Mouse (Mus musculus): ENCODE measurements around the gene Taldo1. TPM values are rescaled to one million over a fixed set of nuclear protein-coding genes. Genes with fewer than 3 reads are reported as not detected.

The Taldo1 gene
- polyA plus RNA-seq (2015; fragmentation: Nextera tagmentation; extraction: Ambion mirVana), result 281 and 293 TPM in 2 replicates

GRCm38 (mm10) chr7:141391625-141392551, at the start of gene Taldo1:
Gene Taldo1, plus strand, starts transcription at chr7:141392199.
- Histone ChIP-seq H3K9ac (peak within 1 kb of the TSS; percentile 75), H3K9me3 (no peaks in the 10 kb centered on the region), H3K27ac (peak within 1 kb of the TSS; percentile 68), H3K4me3 (peak within 1 kb of the TSS; percentile 79), H3K27me3 (no peaks in the 10 kb centered on the region), H3K4me1 (peaks cover 16% of the 10 kb centered on the region), H3K4me2 (peak within 1 kb of the TSS; percentile 96), H3K36me3 (peaks cover 8% of the 10 kb centered on the region; the same call in 1 of the 2 replicates)
- WGBS, result under 1% methylated on average over 57 of the region's 57 CpGs
- peak; percentile 95 for ATAC-seq (ENCODE audit: borderline replicate concordance, extremely low read depth, low FRiP score, low TSS enrichment)

GRCm38 (mm10) chr7:141343230-141343629, 48.8 kb upstream of the Taldo1 start:
- Histone ChIP-seq H3K4me3 (no peak overlapping the region), H3K27ac (no peak overlapping the region), H3K9ac (no peak overlapping the region), H3K27me3 (0 out of 2 replicates have a peak, but pooled peaks cover 4% of the 10 kb centered on the region), H3K4me1 (peaks cover 20% of the 10 kb centered on the region), H3K9me3 (no peaks in the 10 kb centered on the region), H3K36me3 (no peaks in the 10 kb centered on the region), H3K4me2 (no peak overlapping the region)
- WGBS, result 75% methylated on average over 2 of the region's 2 CpGs
- ATAC-seq (ENCODE audit: borderline replicate concordance, extremely low read depth, low FRiP score, low TSS enrichment), result no peak

- WGBS, result 67% methylated on average over 7 of the region's 7 CpGs
These were observed 48.3 kb upstream of the Taldo1 start for GRCm38 (mm10) chr7:141343696-141344095.

GRCm38 (mm10) chr7:141344787-141345186, 47.2 kb upstream of the Taldo1 start:
- WGBS, result 78% methylated on average over 5 of the region's 5 CpGs
- Histone ChIP-seq H3K4me3 (no peak overlapping the region), H3K9ac (no peak overlapping the region), H3K9me3 (no peaks in the 10 kb centered on the region), H3K4me1 (peaks cover 13% of the 10 kb centered on the region; the same call in 1 of the 2 replicates), H3K27ac (no peak overlapping the region), H3K36me3 (no peaks in the 10 kb centered on the region), H3K27me3 (no peaks in the 10 kb centered on the region), H3K4me2 (no peak overlapping the region)
- no peak for ATAC-seq (ENCODE audit: borderline replicate concordance, extremely low read depth, low FRiP score, low TSS enrichment)

More at GRCm38 (mm10) chr7:141343696-141344095, 48.3 kb upstream of the Taldo1 start:
- Histone ChIP-seq H3K36me3 (no peaks in the 10 kb centered on the region), H3K4me3 (no peak overlapping the region), H3K4me1 (peaks cover 19% of the 10 kb centered on the region), H3K27ac (no peak overlapping the region), H3K4me2 (no peak overlapping the region), H3K9me3 (no peaks in the 10 kb centered on the region), H3K27me3 (0 out of 2 replicates have a peak, but pooled peaks cover 3% of the 10 kb centered on the region), H3K9ac (no peak overlapping the region)
- no peak for ATAC-seq (ENCODE audit: borderline replicate concordance, extremely low read depth, low FRiP score, low TSS enrichment)

- Histone ChIP-seq H3K36me3 (no peaks in the 10 kb centered on the region), H3K9me3 (no peaks in the 10 kb centered on the region), H3K4me3 (no peak overlapping the region), H3K4me1 (no peaks in the 10 kb centered on the region), H3K4me2 (no peak overlapping the region), H3K27me3 (no peaks in the 10 kb centered on the region), H3K27ac (no peak overlapping the region), H3K9ac (no peak overlapping the region)
- ATAC-seq (ENCODE audit: borderline replicate concordance, extremely low read depth, low FRiP score, low TSS enrichment), result no peak
- 48% methylated on average over 6 of the region's 6 CpGs for WGBS
These were observed 40.9 kb upstream of the Taldo1 start for GRCm38 (mm10) chr7:141351061-141351460.

GRCm38 (mm10) chr7:141355051-141355450, 36.9 kb upstream of the Taldo1 start:
- no peaks in the 10 kb centered on the region for H3K9me3 ChIP-seq
- 77% methylated on average over 8 of the region's 8 CpGs for WGBS
- no peak overlapping the region for H3K4me2 ChIP-seq
- no peaks in the 10 kb centered on the region for H3K4me1 ChIP-seq
- no peak overlapping the region for H3K27ac ChIP-seq
- no peak overlapping the region for H3K9ac ChIP-seq
- no peaks in the 10 kb centered on the region for H3K27me3 ChIP-seq
- H3K4me3 ChIP-seq, result no peak overlapping the region
- no peaks in the 10 kb centered on the region for H3K36me3 ChIP-seq
- no peak for ATAC-seq (ENCODE audit: borderline replicate concordance, extremely low read depth, low FRiP score, low TSS enrichment)

GRCm38 (mm10) chr7:141355626-141356326, 36.2 kb upstream of the Taldo1 start:
- Histone ChIP-seq H3K9ac (no peak overlapping the region), H3K4me1 (0 out of 2 replicates have a peak, but pooled peaks cover 2% of the 10 kb centered on the region), H3K27ac (no peak overlapping the region), H3K27me3 (no peaks in the 10 kb centered on the region), H3K36me3 (no peaks in the 10 kb centered on the region), H3K4me3 (no peak overlapping the region), H3K4me2 (no peak overlapping the region), H3K9me3 (no peaks in the 10 kb centered on the region)
- WGBS, result 63% methylated on average over 12 of the region's 12 CpGs
- peak; percentile 13; the same call in 1 of the 2 replicates for ATAC-seq (ENCODE audit: borderline replicate concordance, extremely low read depth, low FRiP score, low TSS enrichment)

GRCm38 (mm10) chr7:141356971-141357370, 35.0 kb upstream of the Taldo1 start:
- no peaks in the 10 kb centered on the region for H3K36me3 ChIP-seq
- no peak overlapping the region for H3K4me2 ChIP-seq
- 0 out of 2 replicates have a peak, but pooled peaks cover 13% of the 10 kb centered on the region for H3K4me1 ChIP-seq
- H3K27ac ChIP-seq, result no peak overlapping the region
- no peaks in the 10 kb centered on the region for H3K9me3 ChIP-seq
- no peak for ATAC-seq (ENCODE audit: borderline replicate concordance, extremely low read depth, low FRiP score, low TSS enrichment)
- no peak overlapping the region for H3K4me3 ChIP-seq
- no peak overlapping the region for H3K9ac ChIP-seq
- peaks cover 5% of the 10 kb centered on the region; the same call in 1 of the 2 replicates for H3K27me3 ChIP-seq
- WGBS, result 69% methylated on average over 14 of the region's 14 CpGs

GRCm38 (mm10) chr7:141361510-141361909, 30.5 kb upstream of the Taldo1 start:
- H3K36me3 ChIP-seq, result no peaks in the 10 kb centered on the region
- H3K4me3 ChIP-seq, result no peak overlapping the region
- 0 out of 2 replicates have a peak overlapping the region, but pooled peaks have one; percentile 19 for H3K27ac ChIP-seq
- H3K27me3 ChIP-seq, result peaks cover 6% of the 10 kb centered on the region; the same call in 1 of the 2 replicates
- H3K4me2 ChIP-seq, result peak overlapping the region; percentile 23
- WGBS, result 11% methylated on average over 24 of the region's 24 CpGs
- H3K9me3 ChIP-seq, result no peaks in the 10 kb centered on the region
- no peak overlapping the region for H3K9ac ChIP-seq
- peak; percentile 70; the same call in 1 of the 2 replicates for ATAC-seq (ENCODE audit: borderline replicate concordance, extremely low read depth, low FRiP score, low TSS enrichment)
- H3K4me1 ChIP-seq, result 0 out of 2 replicates have a peak, but pooled peaks cover 13% of the 10 kb centered on the region

GRCm38 (mm10) chr7:141363106-141363751, 28.8 kb upstream of the Taldo1 start:
- no peak overlapping the region for H3K4me3 ChIP-seq
- no peaks in the 10 kb centered on the region for H3K9me3 ChIP-seq
- no peak overlapping the region for H3K27ac ChIP-seq
- no peak; the same call in 1 of the 2 replicates for ATAC-seq (ENCODE audit: borderline replicate concordance, extremely low read depth, low FRiP score, low TSS enrichment)
- no peak overlapping the region for H3K4me2 ChIP-seq
- peaks cover 6% of the 10 kb centered on the region; the same call in 1 of the 2 replicates for H3K27me3 ChIP-seq
- 0 out of 2 replicates have a peak, but pooled peaks cover 13% of the 10 kb centered on the region for H3K4me1 ChIP-seq
- no peak overlapping the region for H3K9ac ChIP-seq
- no peaks in the 10 kb centered on the region for H3K36me3 ChIP-seq
- WGBS, result 52% methylated on average over 4 of the region's 4 CpGs

- WGBS, result 64% methylated on average over 2 of the region's 2 CpGs
- Histone ChIP-seq H3K27ac (no peak overlapping the region), H3K4me2 (no peak overlapping the region), H3K4me3 (no peak overlapping the region), H3K9ac (no peak overlapping the region), H3K36me3 (no peaks in the 10 kb centered on the region), H3K27me3 (peaks cover 6% of the 10 kb centered on the region; the same call in 1 of the 2 replicates), H3K9me3 (no peaks in the 10 kb centered on the region), H3K4me1 (0 out of 2 replicates have a peak, but pooled peaks cover 13% of the 10 kb centered on the region)
- ATAC-seq (ENCODE audit: borderline replicate concordance, extremely low read depth, low FRiP score, low TSS enrichment), result no peak
These were observed 28.3 kb upstream of the Taldo1 start for GRCm38 (mm10) chr7:141363752-141364125.
